Mouse (Mus musculus) B cell, adult 67 days (primary cell): ENCODE data around the gene Zfp511. TPM values are rescaled to one million over a fixed set of nuclear protein-coding genes. Genes with fewer than 3 reads are reported as not detected.

Experiments
- total RNA-seq, 2 experiments: library from RNA; stranded (reverse); gene quantifications; 4 replicates each; pipeline ENCODE4 v1.2.4; 2023

Gene Zfp511
- 10 to 100 TPM; 41.0 to 41.5 TPM for total RNA-seq

DNA sequence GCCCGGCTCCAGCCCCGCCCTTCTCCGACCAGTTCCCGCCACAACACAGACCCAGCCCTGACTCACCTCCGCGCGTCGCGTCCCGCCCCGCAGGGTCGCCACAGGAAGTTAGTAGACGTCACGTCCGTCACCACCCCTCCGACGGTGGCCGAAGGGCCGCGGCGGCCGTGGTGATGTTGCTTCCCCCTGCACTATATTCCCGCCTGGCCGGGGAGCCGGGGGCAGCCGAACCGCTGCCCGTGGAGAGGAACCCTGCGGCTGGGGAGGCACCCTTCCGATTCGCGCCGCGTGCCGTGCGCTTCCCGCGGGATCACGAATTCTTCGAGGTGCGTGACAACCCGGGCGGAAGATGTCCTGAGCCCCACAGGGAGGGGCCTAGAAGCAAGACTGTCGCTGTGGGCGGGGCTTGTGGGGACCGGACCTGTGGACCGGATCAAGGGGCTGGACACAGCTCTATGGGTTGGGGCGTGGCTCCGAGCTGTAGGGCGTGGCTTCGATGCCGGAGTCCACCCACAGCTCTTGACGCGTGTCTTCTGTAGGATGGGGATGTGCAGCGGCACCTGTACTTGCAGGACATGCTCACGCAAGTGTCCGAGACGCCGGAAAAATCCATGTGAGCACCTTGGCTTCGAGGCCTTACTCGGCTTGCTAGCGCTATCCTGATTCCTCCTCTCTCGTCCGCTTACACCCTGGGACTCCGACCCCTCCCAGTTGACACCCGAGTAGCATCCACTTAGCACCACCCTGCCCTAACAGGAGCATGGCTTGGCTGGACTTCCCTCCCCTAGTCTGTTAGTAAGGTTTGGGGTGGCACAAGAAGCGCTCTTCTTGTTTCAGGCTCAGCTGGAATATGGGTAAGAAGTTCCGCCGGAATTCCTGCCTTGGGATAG, at the start of gene Zfp511, which contains the start of gene Tubgcp2:
Gene Zfp511 (plus strand): TSS at position 111 of the 890 bp plus-strand sequence.
Gene Tubgcp2 (minus strand): TSS at position 389 of the 890 bp plus-strand sequence.

GRCm38 (mm10) chr7:139992406-139992805, 43.8 kb upstream of the Zfp511 start, which contains the start of gene Adam8:
Adam8 (minus strand) TSS chr7:139992562.

DNA sequence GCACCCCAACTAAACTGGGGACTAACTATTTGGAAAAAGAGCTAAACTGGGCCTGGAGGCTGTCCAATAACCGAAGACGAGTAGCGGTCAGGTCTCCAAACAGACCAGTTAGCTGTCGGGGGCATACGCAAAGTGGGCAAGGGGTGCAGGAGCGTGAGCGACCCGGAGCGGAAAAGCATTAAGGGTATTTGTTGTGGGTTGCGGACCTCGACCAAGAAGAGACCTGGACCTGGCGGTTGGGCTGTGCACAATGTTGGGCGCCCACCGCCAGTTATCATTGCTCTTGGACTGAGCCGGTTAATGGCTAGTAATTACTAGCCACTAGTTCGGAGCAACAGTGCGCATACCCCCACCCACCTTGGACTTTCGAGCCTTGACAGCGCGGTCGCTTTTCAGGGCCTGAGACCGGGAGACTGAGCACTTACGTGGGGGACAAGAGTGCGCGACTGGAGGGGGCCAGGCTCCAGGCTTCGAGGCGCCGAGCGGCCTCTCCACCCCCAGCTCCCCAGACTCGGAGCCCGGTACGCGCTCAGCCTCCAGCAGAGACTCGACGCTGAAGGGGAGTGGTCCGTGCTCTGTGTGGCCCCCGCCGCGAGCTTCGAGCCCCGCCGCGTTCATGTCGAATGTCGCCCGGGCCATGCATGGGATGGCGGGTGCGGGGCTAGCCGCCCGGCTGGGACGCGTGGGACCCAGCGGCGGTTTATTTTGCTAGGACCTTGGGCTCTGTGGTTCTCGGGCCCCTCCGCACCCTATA, 12.3 kb downstream of the Zfp511 start, which contains the start of gene Msx3:
Gene Msx3 (minus strand): TSS at position 729 of the 754 bp plus-strand sequence.

DNA sequence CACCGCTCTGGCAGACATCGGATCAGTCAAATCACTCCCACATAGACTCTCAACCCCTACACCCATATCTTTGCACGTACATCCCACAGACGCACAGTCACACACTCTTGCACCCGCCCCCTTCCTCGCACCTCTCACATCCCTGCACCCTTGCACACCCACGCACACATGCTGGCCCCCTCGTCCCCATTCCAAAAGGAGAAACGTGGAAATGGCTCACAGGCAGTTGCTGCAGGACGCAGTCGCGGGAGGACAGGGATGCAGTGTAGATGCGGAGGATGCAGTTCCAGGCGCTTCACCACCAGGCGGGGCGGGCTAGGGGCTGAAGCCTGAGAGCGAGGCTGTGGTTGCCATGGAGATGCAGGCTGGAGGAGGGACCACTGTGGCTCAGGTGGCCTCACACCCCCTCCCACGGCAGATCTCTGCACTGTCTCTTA, 46.1 kb downstream of the Zfp511 start, which contains the start of gene Caly:
Gene Caly (minus strand): TSS at position 307 of the 437 bp plus-strand sequence.

Other genes with a start within 250 kb of the Zfp511 start
- not detected for gene Adgra1, start 202.2 kb upstream of the Zfp511 start, total RNA-seq
- gene Kndc1, start 141.7 kb upstream of the Zfp511 start, total RNA-seq = not detected
- under 1 TPM in 1 of 2 experiments, not detected in 1; 0.61 TPM for gene Utf1, start 92.6 kb upstream of the Zfp511 start, total RNA-seq
- gene 6430531B16Rik, start 57.6 kb upstream of the Zfp511 start, total RNA-seq = not detected
- 1 to 10 TPM; 3.4 to 3.8 TPM for gene Adam8, start 43.8 kb upstream of the Zfp511 start, total RNA-seq
- 10 to 100 TPM; 32.2 to 36.2 TPM for gene Tubgcp2, start 278 bp downstream of the Zfp511 start, total RNA-seq
- gene Msx3, start 12.7 kb downstream of the Zfp511 start, total RNA-seq = not detected
- gene Caly, start 46.2 kb downstream of the Zfp511 start, total RNA-seq = not detected
- not detected for gene Prap1, start 57.0 kb downstream of the Zfp511 start, total RNA-seq
- 1 to 10 TPM; 3.3 to 3.9 TPM for gene Fuom, start 66.0 kb downstream of the Zfp511 start, total RNA-seq
- gene Paox, start 79.4 kb downstream of the Zfp511 start, total RNA-seq = 1 to 10 TPM; 2.7 to 3.7 TPM
- gene Echs1, start 80.1 kb downstream of the Zfp511 start, total RNA-seq = 10 to 100 TPM; 26.3 to 29.7 TPM
- 10 to 100 TPM; 12.5 to 23.6 TPM for gene Mtg1, start 101.2 kb downstream of the Zfp511 start, total RNA-seq
- gene Sprn, start 118.5 kb downstream of the Zfp511 start, total RNA-seq = not detected
- gene Olfr522, start 128.4 kb downstream of the Zfp511 start, total RNA-seq = not detected
- gene Olfr523, start 136.8 kb downstream of the Zfp511 start, total RNA-seq = not detected
- gene Olfr524, start 169.6 kb downstream of the Zfp511 start, total RNA-seq = not detected
- gene Cd163l1, start 181.9 kb downstream of the Zfp511 start, total RNA-seq = not detected
- gene 5830411N06Rik, start 210.9 kb downstream of the Zfp511 start, total RNA-seq = not detected